Mouse (Mus musculus): ENCODE data around the gene Btbd35f2. TPM values are rescaled to one million over a fixed set of nuclear protein-coding genes. Genes with fewer than 3 reads are reported as not detected.
"Not testable (repeated sequence)": the region's sequence is repeated elsewhere in the genome, so short reads cannot be mapped to it uniquely, and the experiment has no call there.

The Btbd35f2 gene
- not detected for total RNA-seq (2021)

DNA sequence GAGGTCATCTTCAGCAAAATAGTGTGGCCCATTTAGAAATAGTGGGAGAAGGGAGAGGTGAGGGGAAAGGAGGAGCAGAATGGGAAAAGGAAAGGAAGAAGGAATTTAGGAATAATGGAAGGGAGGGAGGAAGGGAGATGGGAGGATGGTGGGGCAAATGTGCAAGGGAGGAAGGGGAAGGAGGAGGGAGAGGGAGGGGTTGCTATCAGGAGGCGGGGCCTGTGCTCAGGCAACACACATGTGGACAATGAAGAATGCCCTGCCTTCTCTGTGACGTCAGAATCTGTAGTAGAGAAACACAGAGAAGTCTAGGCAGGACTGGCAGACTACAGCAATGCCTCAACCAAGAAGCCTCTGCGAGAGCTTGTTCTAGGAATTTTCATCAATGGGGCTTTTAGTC lies at the start of gene Btbd35f2:
TSS of gene Btbd35f2 (plus strand) at position 301 of the 400 bp plus-strand sequence.
- DNase-seq: not testable (repeated sequence)

Other genes starting within 250 kb of the Btbd35f2 start
- not detected for gene Btbd35f22, start 230.6 kb upstream of the Btbd35f2 start, total RNA-seq (2021)

All from heart, postnatal 4 days (tissue).